24 mouse cellular contexts compared by ENCODE assay signal in the genomic region with DNA sequence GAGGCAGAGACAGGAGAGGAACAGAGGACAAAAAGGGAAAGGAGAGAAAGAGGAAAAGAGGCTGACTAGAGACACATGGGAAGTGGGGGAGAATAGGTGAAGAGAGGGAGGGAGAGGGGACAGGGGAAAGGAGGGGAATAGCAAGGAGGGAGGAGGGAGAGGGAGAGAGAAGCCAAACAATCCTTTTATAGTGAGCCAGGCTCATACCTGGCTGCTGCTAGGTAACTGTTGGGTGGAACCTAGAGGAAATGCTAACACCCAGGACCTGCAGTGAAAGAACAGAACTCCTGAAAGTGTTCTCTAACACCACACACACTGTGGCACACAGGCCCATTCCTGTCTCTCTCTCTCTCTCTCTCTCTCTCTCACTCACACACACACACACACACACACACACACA. TPM values are rescaled to one million over a fixed set of nuclear protein-coding genes. Genes with fewer than 3 reads are reported as not detected.
DNase-seq lines count a peak whose midpoint lies in the region; ATAC-seq lines count a peak whose summit lies in the region.
"Had no signal": no experiment of that assay in that cellular context is flagged by ENCODE, and none has a peak within 500 bp of the region (broad histone marks: within the 10 kb centered on the region; RNA-seq: fewer than 3 reads in every experiment).

No protein-coding gene starts in this region.

- no peak overlapping the region for H3K4me3 ChIP-seq in kidney, embryonic 16.5 days (ENCODE audit: low read length)
- no peak overlapping the region for H3K4me3 ChIP-seq in neural tube, embryonic 13.5 days
- H3K4me3 ChIP-seq: embryonic facial prominence, embryonic 12.5 days; erythroblast, embryonic 14.5 days; left cerebral cortex, adult 2 months; limb, embryonic 12.5 days; liver, embryonic 12.5 days; midbrain, embryonic 15.5 days had no signal

- peaks cover 4% of the 10 kb centered on the region; the same call in 1 of the 2 replicates for H3K36me3 ChIP-seq in kidney, embryonic 16.5 days (ENCODE audit: insufficient read depth, low read length)
- no peaks in the 10 kb centered on the region for H3K36me3 ChIP-seq in neural tube, embryonic 13.5 days
- H3K36me3 ChIP-seq: embryonic facial prominence, embryonic 12.5 days; limb, embryonic 12.5 days; midbrain, embryonic 15.5 days had no signal

- intact Hi-C loops in heart, postnatal 10 days (cut with DNase I): no loop called here
- intact Hi-C loops in left cerebral cortex, postnatal 25 days (cut with DNase I): no loop called here

- peak overlapping the region; percentile 50; the same call in 1 of the 2 replicates for H3K27ac ChIP-seq in kidney, embryonic 16.5 days (ENCODE audit: low read length)
- H3K27ac ChIP-seq in neural tube, embryonic 13.5 days (replicated peaks): peak overlapping the region; percentile 63
- H3K27ac ChIP-seq: embryonic facial prominence, embryonic 12.5 days; left cerebral cortex, adult 2 months; liver, embryonic 12.5 days; midbrain, embryonic 15.5 days had no signal

- H3K27me3 ChIP-seq in kidney, embryonic 16.5 days (ENCODE audit: insufficient read depth, low read length): no peaks in the 10 kb centered on the region
- no peaks in the 10 kb centered on the region for H3K27me3 ChIP-seq in neural tube, embryonic 13.5 days
- H3K27me3 ChIP-seq: embryonic facial prominence, embryonic 12.5 days; limb, embryonic 12.5 days; liver, embryonic 12.5 days; midbrain, embryonic 15.5 days had no signal

- no peaks in the 10 kb centered on the region for H3K9me3 ChIP-seq in kidney, embryonic 16.5 days (ENCODE audit: low read length)
- no peaks in the 10 kb centered on the region for H3K9me3 ChIP-seq in neural tube, embryonic 13.5 days
- H3K9me3 ChIP-seq: embryonic facial prominence, embryonic 12.5 days; G1E; limb, embryonic 12.5 days; liver, embryonic 12.5 days; midbrain, embryonic 15.5 days had no signal

- peak; percentile 8 for DNase-seq in heart, adult 11 months
- no peak for DNase-seq in heart, postnatal 10 days
- no peak for DNase-seq in kidney, postnatal 25 days
- no peak for DNase-seq in neural tube, embryonic 10.5 days (ENCODE audit: extremely low spot score, low spot score)
- no peak for DNase-seq in spleen, adult 12 weeks (ENCODE audit: low spot score)
- DNase-seq in left cerebral cortex, postnatal 25 days (ENCODE audit: low spot score in 2 of 2): no peak
- DNase-seq: adrenal gland, postnatal 14 days; cerebellum, postnatal 10 days; gastrocnemius, postnatal 25 days; kidney, postnatal 10 days; right cerebral cortex, postnatal 4 days; thymus, adult 18-20 months; thymus, postnatal 4 days had no signal

- peaks cover 26% of the 10 kb centered on the region for H3K4me1 ChIP-seq in kidney, embryonic 16.5 days (ENCODE audit: insufficient read depth, low read length)
- peaks cover 12% of the 10 kb centered on the region for H3K4me1 ChIP-seq in neural tube, embryonic 13.5 days (replicated peaks)
- H3K4me1 ChIP-seq: midbrain, embryonic 15.5 days had no signal

- H3K9ac ChIP-seq in kidney, embryonic 16.5 days (replicated peaks; ENCODE audit: low read length): no peak overlapping the region
- no peak overlapping the region for H3K9ac ChIP-seq in neural tube, embryonic 13.5 days
- H3K9ac ChIP-seq: embryonic facial prominence, embryonic 12.5 days; limb, embryonic 12.5 days; liver, embryonic 12.5 days; midbrain, embryonic 15.5 days had no signal

- no peak for ATAC-seq in kidney, embryonic 16.5 days (ENCODE audit: low FRiP score, low TSS enrichment)
- no peak for ATAC-seq in neural tube, embryonic 13.5 days (ENCODE audit: low read depth)
- ATAC-seq: activated CD4-positive, CD25-positive, alpha-beta regulatory T cell, adult 4 months; inflammation-experienced regulatory T-cells, adult 6 months; liver, embryonic 12.5 days had no signal

- no peak overlapping the region for H3K4me2 ChIP-seq in kidney, embryonic 16.5 days (replicated peaks; ENCODE audit: low read depth, low read length)
- no peak overlapping the region for H3K4me2 ChIP-seq in neural tube, embryonic 13.5 days
- H3K4me2 ChIP-seq: embryonic facial prominence, embryonic 12.5 days; limb, embryonic 12.5 days; liver, embryonic 12.5 days; midbrain, embryonic 15.5 days had no signal

RNA-seq across cellular contexts. Expression of a gene that starts 15.6 kb away (rescaled TPM):
- total RNA-seq in heart, postnatal 10 days (2021): under 1 TPM; 0.47 to 0.91 TPM
- 9.1 and 11.5 TPM in 2 replicates for polyA plus RNA-seq in kidney, embryonic 16.5 days (2015; fragmentation: Nextera tagmentation; extraction: Ambion mirVana)
- polyA plus RNA-seq in neural tube, embryonic 13.5 days (2015; fragmentation: Nextera tagmentation; extraction: Ambion mirVana): 1.4 and 2.0 TPM in 2 replicates
- total RNA-seq in left cerebral cortex, postnatal 25 days (2021): 1 to 10 TPM; 7.0 to 9.1 TPM

Comparison
In these comparisons a context has a peak if more than half of its experiments do, and no peak if none do; other contexts are left out.
1. RNA of a gene that starts 15.6 kb away (total RNA-seq): 7.0 to 9.1 TPM in left cerebral cortex, postnatal 25 days; 0.47 to 0.91 TPM in heart, postnatal 10 days; every median in the first group is over 4 times any median in the second.